Mouse (Mus musculus) spleen, adult 18-20 months (tissue): ENCODE measurements at regions not wholly inside any gene's neighbourhood (a gene's known extent, or its start where the extent isn't known, plus 50 kb on each side); places are given as distances from the start of the nearest gene placed in this dataset.

Experiments used
- DNase-seq, 2 experiments: peaks; one replicate each; pipeline ENCODE4 v3.0.0; 2022; ENCODE audit warnings: mixed read lengths in 2 of 2

DNA sequence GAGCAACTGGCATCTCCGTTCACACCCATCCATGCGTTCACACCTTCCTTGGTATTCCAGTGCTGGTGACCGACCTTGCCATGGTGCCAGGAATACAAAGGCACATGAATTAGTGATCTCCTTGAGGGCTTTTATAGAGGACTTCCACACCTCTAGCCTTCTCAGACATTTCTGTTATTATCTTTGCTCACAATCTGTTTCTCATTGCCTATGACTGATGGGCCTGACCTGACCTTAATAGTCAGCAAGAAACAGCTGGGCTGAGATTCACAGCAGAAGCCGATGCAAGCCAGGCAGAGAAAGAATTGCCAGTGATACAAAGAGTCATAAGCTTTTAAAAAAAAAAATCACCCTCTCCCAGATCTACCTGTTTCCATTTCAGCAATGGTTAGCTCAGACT lies 197.7 kb upstream of the Gmds start:
- DNase-seq = no peak

DNA sequence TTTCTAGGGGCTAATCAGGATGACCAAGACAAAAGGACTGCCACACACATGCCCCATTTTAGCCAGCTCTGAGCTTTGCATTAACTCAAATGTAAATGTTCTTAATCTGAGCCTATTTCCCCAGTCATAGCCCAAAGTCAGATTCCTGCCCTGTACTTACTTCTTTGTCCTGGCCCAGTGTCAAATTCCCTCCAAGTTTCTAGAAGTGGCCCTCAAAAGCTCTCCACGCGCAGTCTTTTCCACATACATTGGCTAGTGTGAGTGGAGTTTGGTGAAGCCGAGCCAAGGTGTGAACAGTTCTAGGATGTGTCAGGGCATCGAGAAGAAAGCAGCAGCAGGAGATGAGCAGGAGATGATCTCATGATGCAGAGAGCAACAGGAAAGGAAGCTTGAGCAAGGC lies 197.1 kb upstream of the Gmds start:
- no peak for DNase-seq

DNA sequence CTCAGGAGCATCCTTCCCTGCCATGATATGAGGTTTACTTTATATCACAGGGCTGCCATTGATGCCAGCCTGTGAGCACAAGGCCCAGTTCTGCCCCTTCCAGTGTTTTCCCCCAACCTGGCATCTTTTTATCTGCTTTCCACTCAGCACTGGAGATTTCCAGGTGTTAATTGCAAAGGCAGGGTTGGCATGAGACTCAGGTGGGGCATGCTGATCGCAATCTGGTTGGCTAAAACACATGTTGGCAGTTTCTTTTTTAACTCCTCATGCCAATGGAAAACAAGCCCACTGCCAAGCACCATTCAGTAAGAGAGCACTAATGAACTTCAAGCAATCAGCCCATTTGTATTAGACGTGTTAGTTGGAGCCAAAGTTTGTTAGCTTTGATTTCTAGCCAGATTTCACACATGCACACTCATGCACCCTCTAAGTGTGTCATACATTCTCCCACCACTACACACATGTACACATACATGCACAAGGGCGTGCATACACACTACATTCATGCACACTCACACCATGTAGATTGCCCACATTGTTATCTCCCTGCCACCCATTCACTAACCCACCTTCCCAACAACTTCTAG lies 192.5 kb upstream of the Gmds start:
- no peak for DNase-seq

DNA sequence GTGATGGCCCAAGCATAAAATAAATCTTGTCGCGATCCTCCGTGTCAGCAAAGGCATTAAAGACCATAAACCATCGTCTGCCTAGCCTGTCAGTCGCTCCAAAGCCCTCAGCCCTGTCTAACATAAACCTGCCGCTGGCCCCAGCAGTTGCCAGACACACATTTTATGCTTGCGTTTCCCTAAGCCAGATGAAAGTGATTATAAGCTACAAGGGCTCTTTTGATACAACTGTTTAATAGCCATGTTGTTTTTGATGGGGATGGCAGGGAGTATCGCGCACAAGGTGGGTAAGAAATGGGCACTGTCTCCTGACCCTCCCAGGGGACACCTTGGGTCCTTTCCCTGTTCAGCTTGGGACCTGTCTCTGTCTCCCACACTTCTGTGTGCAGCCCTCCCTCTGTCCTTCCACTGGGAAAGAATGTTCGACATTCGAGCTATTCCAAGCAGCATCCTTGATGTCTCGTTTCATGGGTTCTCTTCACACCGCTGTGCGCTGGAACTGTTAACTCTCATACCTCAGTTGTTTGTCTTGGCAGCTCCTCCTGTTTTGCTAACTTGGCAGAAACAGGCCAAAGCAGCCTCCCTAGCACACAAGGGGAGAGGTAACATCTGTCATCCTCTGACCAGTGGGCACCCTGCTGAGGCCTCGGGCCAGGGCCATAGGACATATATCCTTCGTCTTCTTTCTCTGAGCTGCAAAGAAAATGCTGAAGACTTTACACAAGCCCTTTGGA lies 180.2 kb upstream of the Gmds start:
- no peak for DNase-seq

DNA sequence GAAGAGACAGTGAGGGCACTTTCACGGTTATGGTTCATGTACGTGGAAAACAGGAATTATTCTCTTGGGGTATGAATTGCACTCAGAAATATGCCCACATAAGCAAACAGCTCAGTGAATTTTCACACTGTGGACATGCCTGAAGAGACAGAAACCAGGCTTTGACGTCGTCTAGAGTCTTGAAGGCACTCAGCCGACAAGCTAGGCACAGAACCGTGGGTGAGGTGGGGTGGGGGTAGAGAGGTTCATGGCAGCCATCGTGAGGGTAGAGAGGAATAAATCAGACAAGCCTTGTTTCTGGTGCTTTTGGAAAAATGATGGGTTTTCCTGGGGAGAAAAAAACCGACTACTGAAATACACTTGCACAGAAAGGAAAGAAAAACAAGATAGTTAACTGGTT lies 179.0 kb upstream of the Gmds start:
- DNase-seq = no peak

DNA sequence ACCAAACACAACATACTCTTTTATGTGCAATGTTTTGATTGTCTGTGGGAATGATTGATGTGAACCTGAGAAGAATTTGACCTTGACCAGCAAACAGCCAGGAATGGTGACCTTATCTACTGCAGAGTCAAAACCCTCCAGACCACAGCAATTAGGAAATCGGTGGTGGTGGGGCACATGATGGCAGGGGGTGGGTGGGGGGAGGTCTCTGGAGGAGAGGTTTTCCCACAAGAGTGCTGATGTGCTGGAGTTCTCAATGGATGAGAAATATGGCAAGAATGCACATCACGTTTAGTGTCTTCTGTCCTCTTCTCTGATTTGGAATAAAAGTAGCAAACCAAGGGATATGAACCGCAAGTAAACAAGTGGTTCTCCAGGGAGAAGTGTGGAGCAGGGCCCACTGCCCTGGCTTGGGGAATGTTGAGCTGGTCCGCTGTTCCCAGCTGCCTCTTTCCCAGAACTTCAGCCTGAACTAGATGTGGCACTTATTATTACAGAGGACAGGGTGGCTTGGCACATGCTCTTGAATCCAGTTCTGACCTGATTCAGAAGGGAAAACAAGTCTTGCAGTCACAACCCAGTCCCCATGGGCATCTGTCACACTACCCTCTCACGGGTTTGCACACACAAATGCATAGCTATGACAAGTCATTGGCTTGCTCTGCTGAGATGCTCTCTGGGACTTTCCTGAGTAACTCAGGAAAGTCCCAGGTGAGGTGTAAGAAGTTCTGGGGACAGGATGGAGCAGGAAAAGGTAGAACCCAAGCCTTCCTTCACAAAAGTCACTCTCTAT lies 170.9 kb upstream of the Gmds start:
- no peak for DNase-seq

DNA sequence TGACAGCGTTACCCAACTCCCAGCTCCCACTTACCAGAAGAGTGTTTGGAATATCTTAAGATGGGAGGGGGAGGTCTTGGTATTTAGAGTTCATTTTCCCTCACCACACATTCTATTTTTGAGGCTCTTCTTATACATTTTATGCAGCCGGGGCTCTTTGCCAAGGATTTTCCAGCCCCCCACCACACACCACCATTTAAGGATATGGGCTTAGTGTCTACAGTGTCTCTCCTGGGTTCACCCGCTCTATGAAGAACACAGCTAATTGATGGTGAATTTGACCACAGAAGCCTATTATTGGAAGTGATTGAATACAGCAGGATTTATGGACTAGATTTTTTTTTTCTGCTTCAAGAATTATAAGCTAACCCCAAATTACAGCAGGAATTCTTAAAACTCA lies 169.9 kb upstream of the Gmds start:
- DNase-seq = no peak

DNA sequence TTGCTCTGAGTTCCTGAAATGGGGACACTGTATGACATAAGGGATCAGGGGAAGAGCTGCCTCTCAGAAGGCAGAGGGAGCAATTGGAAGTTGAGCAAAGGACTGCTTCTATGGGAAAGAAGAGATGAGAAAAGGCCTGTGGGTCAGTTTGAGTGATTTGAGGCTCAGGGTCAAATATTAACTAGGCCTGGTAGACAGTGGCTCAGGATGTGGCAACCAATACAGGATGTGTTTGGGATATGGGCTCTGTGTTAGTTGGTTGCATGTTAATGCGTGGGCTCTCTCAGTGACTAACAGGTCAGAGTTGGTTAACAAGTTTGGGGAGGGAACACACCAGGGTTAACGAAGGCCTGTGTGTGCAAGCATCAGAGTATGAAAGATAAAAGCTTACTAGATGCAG lies 169.3 kb upstream of the Gmds start:
- no peak for DNase-seq

DNA sequence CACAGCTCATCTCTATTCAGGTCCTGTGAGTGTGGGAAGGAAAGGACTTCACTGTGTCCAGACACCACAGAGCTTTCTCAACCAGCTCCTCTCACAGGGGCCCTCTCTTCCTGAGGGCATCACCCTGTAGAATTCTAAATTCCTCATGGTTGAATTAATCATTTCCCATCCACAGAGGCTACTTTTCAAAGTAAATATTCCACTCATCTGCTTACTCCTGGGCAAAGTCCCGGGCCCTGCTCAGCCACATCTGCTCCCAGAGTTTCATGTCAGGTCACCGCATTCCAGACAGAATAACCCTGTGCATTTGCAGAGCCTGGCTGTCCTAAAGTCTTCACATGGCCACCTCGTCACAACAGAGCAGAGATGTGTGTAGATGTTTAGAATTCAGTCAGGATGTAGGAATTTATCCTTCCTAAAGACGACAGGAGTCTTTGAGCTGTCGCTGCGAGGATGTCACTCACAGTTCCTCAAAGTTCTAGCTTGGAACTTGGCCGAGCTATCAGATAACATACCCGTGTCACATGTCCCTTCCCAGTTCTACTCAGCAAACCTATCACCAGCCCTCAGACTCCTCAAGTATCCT lies 159.8 kb upstream of the Gmds start:
- DNase-seq = no peak

DNA sequence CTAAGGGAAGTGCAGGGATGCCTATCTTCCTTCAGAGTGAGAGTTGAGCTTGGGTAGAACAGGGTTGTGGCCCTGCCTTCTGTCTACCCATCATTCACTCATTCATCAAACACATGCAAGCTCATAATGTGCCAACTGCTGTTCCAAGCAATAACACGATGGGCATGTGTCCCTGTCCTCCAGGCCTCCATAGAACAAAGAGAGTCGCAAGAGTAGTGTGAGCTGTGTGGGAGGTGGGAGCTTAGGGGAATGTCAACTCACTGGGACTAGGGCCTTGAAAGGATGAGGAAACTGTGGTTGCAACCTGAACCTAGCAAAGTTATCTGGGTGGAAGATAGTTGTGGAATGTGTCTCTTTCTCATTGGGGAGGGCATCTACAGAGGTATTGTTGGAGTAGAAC lies 157.7 kb upstream of the Gmds start:
- no peak for DNase-seq

DNA sequence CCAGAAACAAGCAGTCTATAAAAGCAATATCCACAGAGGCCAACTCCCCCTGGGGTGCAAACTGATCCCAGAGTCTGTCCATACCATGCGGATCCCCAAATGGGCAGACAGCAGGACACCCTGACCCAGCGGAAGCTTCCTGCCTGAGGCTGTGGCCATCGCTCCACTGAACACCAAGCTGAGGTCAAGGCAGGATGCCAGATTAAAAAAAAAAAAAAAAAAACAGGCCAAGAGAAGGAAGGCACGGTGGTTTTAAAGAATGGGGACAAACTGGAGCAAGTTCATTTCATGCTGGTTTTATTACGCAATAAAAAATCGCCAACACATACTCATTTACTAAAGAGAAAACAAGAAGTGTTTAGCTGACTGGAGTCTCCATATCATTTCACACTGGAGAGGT lies 156.5 kb upstream of the Gmds start:
- DNase-seq = no peak

DNA sequence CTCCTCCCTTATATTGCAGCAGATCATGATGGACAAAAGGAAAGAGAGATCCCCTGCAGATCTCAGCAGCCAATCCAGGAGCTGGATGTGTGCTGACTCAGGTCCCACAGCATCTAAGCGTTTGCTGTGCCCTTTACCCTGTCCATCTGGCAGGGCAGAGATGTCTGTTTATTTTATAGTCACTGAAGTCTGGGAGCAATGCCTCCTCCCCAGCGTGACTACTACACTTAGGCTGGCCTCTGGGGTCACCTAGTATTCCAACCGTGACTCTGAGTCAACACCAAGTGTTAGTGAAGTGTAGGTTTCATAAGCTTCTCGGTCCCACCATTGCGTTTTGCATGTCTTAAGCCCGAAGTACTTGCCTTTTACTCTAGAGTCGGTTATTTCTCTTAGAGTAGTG lies 155.3 kb upstream of the Gmds start:
- DNase-seq = no peak

DNA sequence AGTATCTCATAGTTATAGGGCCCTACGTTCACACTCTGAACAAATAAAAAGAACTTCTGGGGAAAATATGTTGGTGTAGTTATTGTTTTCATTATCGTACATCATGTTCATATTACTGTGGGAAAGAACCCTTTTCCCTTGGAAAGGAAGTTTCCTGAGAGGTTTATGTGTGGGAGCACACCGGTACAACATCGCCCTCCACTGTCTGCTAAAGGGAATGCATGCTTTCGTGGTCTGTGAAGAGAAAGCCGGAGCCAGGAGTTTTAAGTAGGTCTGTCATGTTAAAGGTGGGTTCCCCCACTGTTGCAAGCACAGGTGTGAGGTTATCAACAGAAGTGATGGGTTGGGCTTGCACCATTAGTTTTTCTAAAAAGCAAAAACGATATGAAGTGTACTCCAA lies 154.8 kb upstream of the Gmds start:
- DNase-seq = peak in 1 of 2 experiments; percentile 5

DNA sequence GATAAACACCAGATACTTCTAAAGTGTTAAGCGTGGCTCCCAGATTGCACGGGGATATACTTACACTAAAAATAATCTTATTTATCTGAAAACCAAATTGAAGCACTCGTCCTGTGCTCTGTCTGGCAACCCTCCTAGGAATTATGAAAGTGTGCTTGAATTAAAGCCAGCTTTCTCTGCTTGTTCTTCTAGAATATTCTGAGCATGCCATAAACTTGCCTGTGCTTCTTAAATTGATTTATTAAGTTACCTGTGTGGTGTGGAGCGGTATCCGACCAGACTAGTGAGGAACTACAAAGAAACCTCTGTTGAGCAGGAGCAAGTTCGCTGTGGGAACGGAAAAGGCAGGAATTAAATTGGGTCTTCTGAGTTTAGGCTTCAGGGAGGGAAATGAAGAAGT lies 154.0 kb upstream of the Gmds start:
- no peak for DNase-seq

DNA sequence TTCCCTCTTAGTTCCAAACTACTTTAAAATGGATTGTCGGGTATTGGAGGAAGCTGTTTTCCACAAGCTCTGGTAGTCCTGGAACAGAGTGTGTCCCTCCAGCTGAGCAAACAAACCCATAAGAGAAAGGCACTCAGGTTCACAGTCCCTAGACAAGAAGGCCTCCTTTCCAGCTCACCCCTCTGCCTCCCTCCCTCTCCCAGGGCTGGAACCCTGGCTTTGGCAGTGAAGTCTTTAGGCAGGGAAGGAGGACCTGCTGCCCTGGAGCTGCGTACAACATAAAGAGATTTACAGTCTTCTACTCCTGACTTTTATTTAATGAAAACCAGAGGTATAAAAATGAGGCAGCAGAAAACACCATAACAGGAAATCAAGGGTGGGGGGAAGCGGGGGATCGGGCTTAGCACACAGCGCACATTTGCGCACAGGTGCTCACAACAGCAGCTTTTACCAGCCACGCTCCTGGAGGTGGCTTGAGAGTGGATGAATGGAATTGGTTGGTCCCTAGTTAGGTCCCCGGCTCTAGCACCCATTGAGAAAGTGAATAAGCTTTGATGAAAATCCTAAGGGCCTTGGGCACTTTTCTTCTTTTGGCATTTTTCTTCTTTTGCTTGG lies 143.0 kb upstream of the Gmds start:
- no peak for DNase-seq

DNA sequence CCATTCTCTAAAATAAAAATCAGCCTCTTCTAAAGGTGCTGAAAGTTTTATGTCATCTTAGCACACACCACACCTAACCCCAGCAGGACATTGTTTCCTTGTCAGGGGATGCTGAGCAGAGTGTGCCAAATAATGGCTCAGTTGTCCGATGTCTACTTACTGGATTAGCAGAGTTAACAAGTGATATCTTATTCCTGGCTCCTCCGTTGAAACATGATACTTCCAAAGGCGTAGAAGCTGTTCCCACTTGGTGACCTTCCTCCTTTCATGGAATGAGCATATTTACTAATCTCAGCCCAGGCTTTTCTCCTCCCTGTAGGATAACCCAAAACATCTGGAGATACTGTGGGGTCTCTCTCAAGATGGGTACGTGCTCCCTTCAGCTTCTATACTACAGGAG lies 141.5 kb upstream of the Gmds start:
- DNase-seq = no peak

DNA sequence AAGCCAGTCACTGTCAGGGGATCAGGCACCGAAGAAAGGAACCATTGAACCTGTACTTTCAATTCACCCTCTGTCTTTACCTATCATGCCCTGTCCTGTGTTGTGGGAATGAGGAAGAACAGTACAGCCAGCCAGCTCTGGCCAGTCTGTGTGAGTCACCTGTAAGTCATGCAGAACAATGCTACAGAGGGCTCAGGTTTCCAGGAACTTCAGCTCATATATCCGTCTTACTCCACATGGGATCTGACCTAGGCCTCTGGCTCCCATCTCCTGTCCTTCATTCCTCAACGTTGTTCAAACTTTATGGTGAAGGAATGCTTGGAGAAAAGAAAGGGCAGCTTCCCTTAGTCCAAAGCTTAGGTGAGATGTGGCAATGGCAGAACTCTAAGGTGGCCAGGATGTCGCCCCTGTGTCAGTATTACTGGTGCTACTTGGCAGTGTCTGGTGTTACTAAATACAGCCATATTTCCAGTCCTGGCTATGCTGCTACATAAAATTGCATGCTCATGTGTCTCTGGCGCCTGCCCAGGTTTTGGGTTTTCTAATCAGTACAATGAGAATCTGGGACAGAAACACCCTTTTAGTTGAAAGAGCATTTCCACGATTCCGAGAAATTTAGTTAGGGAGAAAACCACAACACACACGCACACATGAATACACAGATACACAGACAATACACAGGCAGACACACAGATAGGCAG lies 140.7 kb upstream of the Gmds start:
- no peak for DNase-seq

DNA sequence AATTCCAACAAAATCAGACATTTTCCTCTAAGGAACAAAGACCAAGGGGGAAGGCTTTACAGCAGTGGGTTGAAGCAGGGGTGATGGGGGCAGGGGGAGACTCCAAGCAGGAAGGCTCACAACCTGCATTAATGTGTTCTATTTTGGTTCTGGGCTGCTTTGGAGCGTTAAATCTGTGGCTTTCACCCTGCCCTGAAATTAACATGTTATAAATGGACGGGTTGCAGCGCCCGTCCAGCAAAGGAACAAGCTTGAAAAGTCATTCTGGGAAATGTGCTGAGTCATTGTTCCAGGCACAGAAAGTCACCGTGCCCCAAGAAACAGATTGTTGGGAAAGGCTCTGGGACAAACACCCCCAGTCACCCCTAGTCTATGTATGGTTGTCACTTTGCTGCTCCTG lies 127.2 kb upstream of the Gmds start:
- DNase-seq = no peak

DNA sequence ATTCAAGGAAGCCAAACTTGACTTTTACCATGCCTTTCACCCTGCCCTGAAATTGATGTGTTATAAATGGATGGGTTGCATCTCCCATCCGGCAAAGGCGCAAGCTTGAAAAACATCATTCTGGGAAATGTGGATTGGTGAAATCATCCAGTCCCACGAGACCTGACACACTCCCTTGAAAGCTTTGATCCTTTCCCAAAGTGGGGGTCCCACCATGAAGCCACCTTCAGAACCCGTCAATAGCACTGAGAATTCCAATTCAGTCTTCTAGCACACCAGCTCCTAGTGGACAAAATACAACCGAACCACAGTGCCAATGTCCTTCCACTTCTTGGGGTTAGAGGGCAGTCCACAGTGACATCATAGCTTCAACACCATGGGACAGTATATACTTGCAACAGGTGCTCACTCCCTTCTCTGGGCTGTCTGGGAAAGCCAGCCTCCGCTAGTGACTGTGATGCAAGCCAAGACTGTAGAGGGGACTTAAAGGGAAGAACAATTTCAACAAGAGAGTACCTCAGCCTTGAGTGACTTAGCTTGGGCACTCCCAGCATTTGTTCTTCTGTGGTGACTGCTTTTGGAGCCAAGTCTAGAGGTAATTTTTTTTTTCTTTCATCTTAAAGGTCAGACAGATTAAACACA lies 126.6 kb upstream of the Gmds start:
- DNase-seq = no peak

DNA sequence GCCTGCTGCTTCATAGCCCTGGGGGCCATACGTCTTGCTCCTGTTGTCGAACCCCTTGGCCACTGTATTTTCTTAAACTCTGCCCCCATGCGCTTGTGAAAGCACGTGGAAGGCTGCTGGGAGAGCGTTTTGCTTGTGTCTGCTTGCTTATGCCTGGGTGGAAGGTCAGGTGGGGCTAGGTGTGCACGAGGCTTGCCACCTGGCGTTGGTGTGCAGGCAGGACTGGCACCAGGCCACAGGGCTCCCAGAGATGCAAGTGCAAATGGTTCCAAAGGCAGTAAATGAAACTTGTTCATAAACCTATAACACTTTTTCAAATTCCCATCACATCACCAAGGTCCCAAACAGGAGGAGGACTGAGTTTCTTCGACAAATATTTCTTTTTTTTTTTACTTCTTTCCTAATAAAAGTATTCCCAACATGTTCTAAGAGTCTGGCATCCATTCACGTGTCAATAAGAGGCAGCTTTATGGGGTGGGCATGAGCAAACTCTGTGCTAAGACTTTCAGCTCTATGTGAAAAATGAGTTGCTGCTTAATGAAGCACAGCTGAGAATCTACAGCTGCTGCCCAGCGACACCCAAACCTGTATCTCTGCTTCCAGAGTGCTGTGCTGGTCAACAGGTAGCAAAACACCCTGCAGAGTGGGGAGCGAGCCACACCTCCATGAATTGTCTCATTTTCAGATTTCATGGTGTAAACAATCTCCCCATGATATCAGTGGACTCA lies 116.0 kb upstream of the Gmds start:
- no peak for DNase-seq

DNA sequence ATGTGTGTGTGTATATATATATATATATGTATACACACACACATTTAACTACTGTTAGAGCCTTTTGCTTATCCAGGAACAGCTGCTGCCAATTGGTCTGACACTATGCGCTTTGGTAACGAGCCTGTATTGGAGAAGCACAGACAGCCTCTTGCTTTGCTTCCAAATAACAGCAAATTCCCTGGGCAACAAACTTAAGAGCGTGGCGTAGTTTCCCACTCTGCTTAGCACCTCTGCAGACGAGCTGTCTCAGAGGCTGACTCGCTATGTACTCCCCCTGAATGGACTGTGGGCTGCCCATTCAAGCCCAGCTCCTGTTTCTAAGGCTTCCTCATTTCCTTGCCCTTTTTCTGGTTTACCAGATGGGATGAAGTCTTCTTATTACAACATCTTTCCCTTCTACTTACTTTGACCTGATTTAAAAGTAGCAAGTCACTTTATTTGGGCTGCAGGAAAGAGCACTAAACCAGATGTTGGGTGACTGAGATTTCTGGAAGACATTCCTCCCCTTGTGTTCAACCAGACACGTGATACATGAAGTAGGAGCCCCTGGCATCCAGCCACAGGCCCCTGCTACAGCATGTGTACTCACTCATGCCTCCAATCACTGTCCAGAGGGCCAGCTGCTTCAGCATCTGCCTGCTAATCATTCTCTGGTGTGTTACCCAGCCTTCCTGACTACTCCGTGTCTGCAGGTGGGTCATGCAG lies 111.3 kb upstream of the Gmds start:
- no peak for DNase-seq
